Mouse (Mus musculus): Measurements from ENCODE around the gene Egf. TPM values are rescaled to one million over a fixed set of nuclear protein-coding genes. Genes with fewer than 3 reads are reported as not detected.

The Egf gene
- polyA plus RNA-seq, 1 experiment, result 0.83 TPM

GRCm38 (mm10) chr3:129738291-129739183 is 16.6 kb downstream of the Egf start:
- no peak overlapping the region for H3K4me3 ChIP-seq (ENCODE audit: insufficient read depth, low read depth, low read length)
- no peaks in the 10 kb centered on the region for H3K4me1 ChIP-seq (ENCODE audit: control insufficient read depth, insufficient read depth, insufficient read length, low read length)
- H3K27ac ChIP-seq (replicated peaks; ENCODE audit: low read depth, low read length), result no peak overlapping the region

- Histone ChIP-seq H3K27ac (replicated peaks; ENCODE audit: low read depth, low read length) (no peak overlapping the region), H3K4me3 (ENCODE audit: insufficient read depth, low read depth, low read length) (no peak overlapping the region), H3K4me1 (ENCODE audit: control insufficient read depth, insufficient read depth, insufficient read length, low read length) (no peaks in the 10 kb centered on the region)
Measured at GRCm38 (mm10) chr3:129731636-129732035, 23.5 kb downstream of the Egf start.

GRCm38 (mm10) chr3:129730426-129730825 is 24.7 kb downstream of the Egf start:
- Histone ChIP-seq H3K4me1 (ENCODE audit: control insufficient read depth, insufficient read depth, insufficient read length, low read length) (no peaks in the 10 kb centered on the region), H3K4me3 (ENCODE audit: insufficient read depth, low read depth, low read length) (no peak overlapping the region), H3K27ac (replicated peaks; ENCODE audit: low read depth, low read length) (no peak overlapping the region)

GRCm38 (mm10) chr3:129729916-129730315 is 25.2 kb downstream of the Egf start:
- Histone ChIP-seq H3K27ac (replicated peaks; ENCODE audit: low read depth, low read length) (no peak overlapping the region), H3K4me3 (ENCODE audit: insufficient read depth, low read depth, low read length) (no peak overlapping the region), H3K4me1 (ENCODE audit: control insufficient read depth, insufficient read depth, insufficient read length, low read length) (no peaks in the 10 kb centered on the region)

GRCm38 (mm10) chr3:129725592-129725991 is 29.5 kb downstream of the Egf start:
- Histone ChIP-seq H3K27ac (replicated peaks; ENCODE audit: low read depth, low read length) (no peak overlapping the region), H3K4me1 (ENCODE audit: control insufficient read depth, insufficient read depth, insufficient read length, low read length) (no peaks in the 10 kb centered on the region), H3K4me3 (ENCODE audit: insufficient read depth, low read depth, low read length) (no peak overlapping the region)

- Histone ChIP-seq H3K4me3 (ENCODE audit: insufficient read depth, low read depth, low read length) (peak overlapping the region; percentile 98), H3K27ac (replicated peaks; ENCODE audit: low read depth, low read length) (peak overlapping the region; percentile 98)
Measured at GRCm38 (mm10) chr3:129724961-129725501, 30.1 kb downstream of the Egf start.

GRCm38 (mm10) chr3:129724505-129724904 is 30.6 kb downstream of the Egf start:
- Histone ChIP-seq H3K4me3 (ENCODE audit: insufficient read depth, low read depth, low read length) (peak overlapping the region; percentile 98), H3K27ac (replicated peaks; ENCODE audit: low read depth, low read length) (0 out of 2 replicates have a peak overlapping the region, but pooled peaks have one; percentile 50), H3K4me1 (ENCODE audit: control insufficient read depth, insufficient read depth, insufficient read length, low read length) (no peaks in the 10 kb centered on the region)

More at GRCm38 (mm10) chr3:129724961-129725501, 30.1 kb downstream of the Egf start:
- H3K4me1 ChIP-seq (ENCODE audit: control insufficient read depth, insufficient read depth, insufficient read length, low read length), result no peaks in the 10 kb centered on the region

GRCm38 (mm10) chr3:129723311-129723710 is 31.8 kb downstream of the Egf start:
- H3K4me3 ChIP-seq (ENCODE audit: insufficient read depth, low read depth, low read length), result no peak overlapping the region
- no peak overlapping the region for H3K27ac ChIP-seq (replicated peaks; ENCODE audit: low read depth, low read length)
- no peaks in the 10 kb centered on the region for H3K4me1 ChIP-seq (ENCODE audit: control insufficient read depth, insufficient read depth, insufficient read length, low read length)

GRCm38 (mm10) chr3:129714542-129715145 is 40.5 kb downstream of the Egf start:
- H3K4me3 ChIP-seq (ENCODE audit: insufficient read depth, low read depth, low read length), result no peak overlapping the region
- H3K27ac ChIP-seq (replicated peaks; ENCODE audit: low read depth, low read length), result no peak overlapping the region
- H3K4me1 ChIP-seq (ENCODE audit: control insufficient read depth, insufficient read depth, insufficient read length, low read length), result no peaks in the 10 kb centered on the region

- Histone ChIP-seq H3K4me1 (ENCODE audit: control insufficient read depth, insufficient read depth, insufficient read length, low read length) (no peaks in the 10 kb centered on the region), H3K27ac (replicated peaks; ENCODE audit: low read depth, low read length) (no peak overlapping the region), H3K4me3 (ENCODE audit: insufficient read depth, low read depth, low read length) (no peak overlapping the region)
Measured at GRCm38 (mm10) chr3:129708157-129708556, 47.0 kb downstream of the Egf start.

- H3K4me3 ChIP-seq (ENCODE audit: insufficient read depth, low read depth, low read length), result no peak overlapping the region
- no peak overlapping the region for H3K27ac ChIP-seq (replicated peaks; ENCODE audit: low read depth, low read length)
- no peaks in the 10 kb centered on the region for H3K4me1 ChIP-seq (ENCODE audit: control insufficient read depth, insufficient read depth, insufficient read length, low read length)
Measured at GRCm38 (mm10) chr3:129698882-129699281, 56.2 kb downstream of the Egf start.

GRCm38 (mm10) chr3:129698365-129698764 is 56.8 kb downstream of the Egf start:
- no peaks in the 10 kb centered on the region for H3K4me1 ChIP-seq (ENCODE audit: control insufficient read depth, insufficient read depth, insufficient read length, low read length)
- H3K27ac ChIP-seq (replicated peaks; ENCODE audit: low read depth, low read length), result no peak overlapping the region

GRCm38 (mm10) chr3:129697691-129698090 is 57.4 kb downstream of the Egf start:
- H3K4me1 ChIP-seq (ENCODE audit: control insufficient read depth, insufficient read depth, insufficient read length, low read length), result no peaks in the 10 kb centered on the region
- no peak overlapping the region for H3K27ac ChIP-seq (replicated peaks; ENCODE audit: low read depth, low read length)
- H3K4me3 ChIP-seq (ENCODE audit: insufficient read depth, low read depth, low read length), result no peak overlapping the region

More at GRCm38 (mm10) chr3:129698365-129698764, 56.8 kb downstream of the Egf start:
- no peak overlapping the region for H3K4me3 ChIP-seq (ENCODE audit: insufficient read depth, low read depth, low read length)

GRCm38 (mm10) chr3:129695943-129696342 is 59.2 kb downstream of the Egf start:
- no peak overlapping the region for H3K4me3 ChIP-seq (ENCODE audit: insufficient read depth, low read depth, low read length)
- H3K27ac ChIP-seq (replicated peaks; ENCODE audit: low read depth, low read length), result no peak overlapping the region
- H3K4me1 ChIP-seq (ENCODE audit: control insufficient read depth, insufficient read depth, insufficient read length, low read length), result no peaks in the 10 kb centered on the region

GRCm38 (mm10) chr3:129693581-129693980 is 61.5 kb downstream of the Egf start:
- H3K27ac ChIP-seq (replicated peaks; ENCODE audit: low read depth, low read length), result no peak overlapping the region
- H3K4me3 ChIP-seq (ENCODE audit: insufficient read depth, low read depth, low read length), result no peak overlapping the region

More at GRCm38 (mm10) chr3:129693581-129693980, 61.5 kb downstream of the Egf start:
- H3K4me1 ChIP-seq (ENCODE audit: control insufficient read depth, insufficient read depth, insufficient read length, low read length), result no peaks in the 10 kb centered on the region

Measured in brown adipose tissue, adult 24 weeks (tissue).